Mouse (Mus musculus) lung, embryonic 16.5 days (tissue): ENCODE measurements around the gene Zbtb24. TPM values are rescaled to one million over a fixed set of nuclear protein-coding genes. Genes with fewer than 3 reads are reported as not detected.
A peak's percentile ranks its signal among the peaks of the same experiment; 100 is the strongest.
"Not testable (repeated sequence)": the region's sequence is repeated elsewhere in the genome, so short reads cannot be mapped to it uniquely, and the experiment has no call there.

Source experiments
- ATAC-seq: fragments of 200-750 bp; cut with Nextera tagmentation; 2 replicates; pipeline ENCODE4 v1.8.0; 2017; ENCODE audit warnings: low read depth, mild to moderate bottlenecking, moderate library complexity
- H3K27ac ChIP-seq: fragments of 300-500 bp; sonication (generic); 2 replicates; pipeline ENCODE4 v1.5.1; 2014; ENCODE audit warnings: mild to moderate bottlenecking, control low read depth, low read length
- H3K27me3 ChIP-seq: fragments of 300-500 bp; sonication (generic); 2 replicates; pipeline ENCODE4 v1.6.1; 2014; ENCODE audit warnings: low read depth, low read length, mixed read lengths; ENCODE audit not compliant: control insufficient read depth, insufficient read depth
- H3K36me3 ChIP-seq: fragments of 300-500 bp; sonication (generic); 2 replicates; pipeline ENCODE4 v1.6.1; 2014; ENCODE audit warnings: low read length; ENCODE audit not compliant: control insufficient read depth, insufficient read depth
- H3K4me1 ChIP-seq: fragments of 300-500 bp; sonication (generic); replicated peaks from 2 replicates; pipeline ENCODE4 v1.6.1; 2014; ENCODE audit warnings: low read length, mixed read lengths; ENCODE audit not compliant: control insufficient read depth, insufficient read depth
- H3K4me2 ChIP-seq: fragments of 300-500 bp; sonication (generic); 2 replicates; pipeline ENCODE4 v1.6.1; 2014; ENCODE audit warnings: low read depth, low read length, control low read depth
- H3K4me3 ChIP-seq: fragments of 300-500 bp; sonication (generic); 2 replicates; pipeline ENCODE4 v1.5.1; 2014; ENCODE audit warnings: mild to moderate bottlenecking, low read length, control low read depth
- H3K9ac ChIP-seq: fragments of 300-500 bp; sonication (generic); 2 replicates; pipeline ENCODE4 v1.6.1; 2014; ENCODE audit warnings: low read length, control low read depth
- H3K9me3 ChIP-seq: fragments of 300-500 bp; sonication (generic); 2 replicates; pipeline ENCODE4 v1.6.1; 2016; ENCODE audit warnings: low read length; ENCODE audit not compliant: control insufficient read depth
- WGBS: fragments of 180-500 bp; shearing (Covaris S2); extraction: QIAGEN DNeasy Blood & Tissue Kit; methylation state at CpG from one replicate; pipeline ENCODE4 v1.1.7; 2014; 5-methylcytosine and 5-hydroxymethylcytosine counted together
- polyA plus RNA-seq: library from polyadenylated mRNA; unstranded; fragments of >200 nt; fragmentation: Nextera tagmentation; extraction: Ambion mirVana; gene quantifications from 2 replicates; pipeline ENCODE4 v1.2.1, GENCODE M21; 2015

Gene Zbtb24
- polyA plus RNA-seq, 1 experiment from 2014 or later: 18.3 TPM

DNA sequence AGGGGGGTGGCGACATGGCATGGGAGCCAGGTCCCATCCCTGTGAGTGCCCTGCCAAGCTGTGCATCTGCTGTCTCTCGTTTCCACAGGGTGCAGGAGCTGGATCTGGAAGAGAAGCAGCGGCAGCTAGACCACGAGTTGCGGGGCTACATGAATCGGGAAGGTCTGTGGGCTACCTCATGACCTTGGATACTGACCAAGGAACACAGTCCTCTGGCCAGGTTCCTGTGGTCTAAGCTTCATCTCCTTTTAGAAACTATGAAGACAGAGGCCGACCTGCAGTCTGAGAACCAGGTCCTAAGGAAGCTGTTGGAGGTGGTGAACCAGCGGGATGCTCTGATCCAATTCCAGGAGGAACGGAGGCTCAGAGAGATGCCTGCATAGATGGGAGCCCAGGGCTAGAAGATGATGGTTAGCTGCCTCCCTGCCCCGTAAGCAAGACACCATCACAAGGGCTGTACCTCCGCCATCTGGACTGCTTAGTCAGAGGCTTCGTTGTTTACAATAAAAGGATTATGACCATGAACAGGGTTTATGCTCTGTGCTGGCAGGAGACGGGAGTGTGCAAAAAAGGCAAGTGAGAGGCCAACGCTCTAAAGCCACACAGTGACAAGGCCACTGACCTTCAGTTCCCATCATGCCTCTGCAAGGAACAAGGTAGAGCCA lies 36.5 kb downstream of the Zbtb24 start:
- Histone ChIP-seq H3K4me2 (no peak overlapping the region), H3K27ac (no peak overlapping the region), H3K4me1 (peaks cover 17% of the 10 kb centered on the region), H3K4me3 (no peak overlapping the region), H3K9me3 (no peaks in the 10 kb centered on the region), H3K27me3 (no peaks in the 10 kb centered on the region), H3K9ac (no peak overlapping the region), H3K36me3 (peaks cover 33% of the 10 kb centered on the region)
- WGBS: 78% methylated on average over 14 of the region's 14 CpGs
- no peak for ATAC-seq

DNA sequence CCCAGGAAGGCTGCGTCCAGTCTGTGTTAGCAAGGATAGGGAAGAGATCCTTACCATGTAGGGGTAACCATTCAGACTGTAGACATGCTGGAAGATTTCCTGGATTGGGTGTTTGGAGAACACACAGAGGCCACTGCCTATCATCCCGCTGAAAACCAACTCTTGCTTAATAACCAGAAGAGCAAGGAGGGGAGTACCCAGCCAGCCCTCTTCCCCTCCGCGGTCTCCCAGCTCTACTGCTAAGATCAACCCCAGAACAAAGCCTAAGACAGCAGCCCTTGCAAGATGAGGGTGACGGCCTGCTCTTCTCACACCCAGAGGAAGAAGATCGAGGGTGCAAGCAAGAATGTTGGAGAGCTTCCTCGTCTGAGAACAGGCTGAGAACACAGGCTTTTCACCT lies 38.7 kb downstream of the Zbtb24 start:
- Histone ChIP-seq H3K4me3 (peak overlapping the region; percentile 77), H3K9me3 (no peaks in the 10 kb centered on the region), H3K27me3 (no peaks in the 10 kb centered on the region), H3K4me2 (peak overlapping the region; percentile 100), H3K36me3 (peaks cover 25% of the 10 kb centered on the region), H3K9ac (peak overlapping the region; percentile 82), H3K4me1 (peaks cover 17% of the 10 kb centered on the region), H3K27ac (peak overlapping the region; percentile 88; the same call in 1 of the 2 replicates)
- ATAC-seq: no peak
- WGBS: 18% methylated on average over 7 of the region's 7 CpGs

DNA sequence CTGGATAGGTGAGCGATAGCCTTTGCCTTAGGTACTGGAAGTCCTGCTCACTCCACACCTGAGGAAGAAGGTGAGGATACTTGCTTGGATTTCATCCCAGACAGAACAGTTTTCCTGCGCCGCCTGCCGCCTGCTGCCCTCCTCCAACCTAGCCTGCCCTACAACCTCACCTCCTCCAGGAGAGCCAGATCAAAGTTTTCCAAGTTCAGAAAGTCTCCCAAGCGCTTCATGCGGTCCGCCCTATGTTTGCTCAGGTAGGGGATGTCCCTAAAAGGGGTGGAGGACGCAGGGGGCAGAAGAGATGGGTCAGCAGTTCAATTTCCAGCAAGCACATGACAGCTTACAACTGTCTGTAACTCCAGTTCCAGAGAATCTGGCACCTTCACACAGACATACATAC lies 39.1 kb downstream of the Zbtb24 start:
- H3K9ac ChIP-seq: peak overlapping the region; percentile 82
- H3K4me1 ChIP-seq: peaks cover 17% of the 10 kb centered on the region
- 0 out of 2 replicates have a peak, but pooled peaks have one; percentile 2 for ATAC-seq
- H3K4me3 ChIP-seq: peak overlapping the region; percentile 77
- H3K36me3 ChIP-seq: peaks cover 25% of the 10 kb centered on the region
- H3K27me3 ChIP-seq: no peaks in the 10 kb centered on the region
- H3K9me3 ChIP-seq: no peaks in the 10 kb centered on the region
- WGBS: 18% methylated on average over 8 of the region's 8 CpGs
- peak overlapping the region; percentile 88; the same call in 1 of the 2 replicates for H3K27ac ChIP-seq
- peak overlapping the region; percentile 100 for H3K4me2 ChIP-seq

DNA sequence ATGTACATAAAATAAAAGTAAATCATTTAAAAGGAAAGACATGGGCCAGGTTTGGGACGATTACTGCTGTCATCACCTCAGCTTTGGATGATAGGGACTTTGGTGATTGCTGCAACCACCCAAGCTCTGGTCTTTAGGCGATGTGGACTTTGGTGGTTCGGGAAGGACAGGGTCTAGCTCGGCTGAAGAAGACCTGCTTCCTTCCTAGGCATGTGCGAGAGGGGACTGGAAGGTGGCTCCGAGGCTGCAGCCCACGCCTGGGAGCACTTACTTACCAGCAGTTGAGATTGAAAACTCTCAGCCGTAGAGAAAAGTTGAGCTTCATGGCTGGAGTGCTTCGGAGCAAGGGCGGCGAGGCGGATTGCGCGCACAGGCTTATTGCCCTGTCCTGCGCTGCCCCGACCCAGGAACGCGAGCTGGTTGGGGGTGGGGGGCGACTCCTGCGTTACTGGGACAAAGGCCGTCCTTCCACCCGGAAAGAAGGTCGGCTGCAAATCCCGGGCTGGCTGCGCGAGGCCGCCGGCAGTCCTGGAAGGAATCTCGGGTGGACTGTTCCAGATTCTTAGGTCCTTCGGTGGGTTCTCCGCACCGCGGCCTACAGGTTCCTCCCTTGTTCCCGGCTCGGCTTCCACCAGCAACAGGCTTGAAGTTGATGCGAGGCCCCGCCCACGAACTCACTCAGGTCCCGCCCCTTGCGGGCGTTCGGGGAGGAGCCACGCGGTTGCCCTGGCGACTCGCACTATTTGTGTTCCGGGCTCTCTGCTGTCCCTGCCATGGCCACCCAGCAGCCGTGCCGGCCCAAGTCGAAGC lies 39.7 kb downstream of the Zbtb24 start, which contains the start of the genes Smpd2 and Ppil6:
Gene Smpd2 (minus strand): TSS at position 662 of the 810 bp plus-strand sequence.
Gene Ppil6 (plus strand): TSS at position 732 of the 810 bp plus-strand sequence.
- under 1% methylated on average over 50 of the region's 50 CpGs for WGBS
- peaks cover 23% of the 10 kb centered on the region for H3K36me3 ChIP-seq
- H3K9ac ChIP-seq: peak within 1 kb of the TSS; percentile 82
- peaks cover 17% of the 10 kb centered on the region for H3K4me1 ChIP-seq
- peak within 1 kb of the TSS; percentile 100 for H3K4me2 ChIP-seq
- ATAC-seq: peak; percentile 95
- peak within 1 kb of the TSS; percentile 88 for H3K27ac ChIP-seq
- H3K4me3 ChIP-seq: peak within 1 kb of the TSS; percentile 77
- H3K9me3 ChIP-seq: no peaks in the 10 kb centered on the region
- H3K27me3 ChIP-seq: no peaks in the 10 kb centered on the region

DNA sequence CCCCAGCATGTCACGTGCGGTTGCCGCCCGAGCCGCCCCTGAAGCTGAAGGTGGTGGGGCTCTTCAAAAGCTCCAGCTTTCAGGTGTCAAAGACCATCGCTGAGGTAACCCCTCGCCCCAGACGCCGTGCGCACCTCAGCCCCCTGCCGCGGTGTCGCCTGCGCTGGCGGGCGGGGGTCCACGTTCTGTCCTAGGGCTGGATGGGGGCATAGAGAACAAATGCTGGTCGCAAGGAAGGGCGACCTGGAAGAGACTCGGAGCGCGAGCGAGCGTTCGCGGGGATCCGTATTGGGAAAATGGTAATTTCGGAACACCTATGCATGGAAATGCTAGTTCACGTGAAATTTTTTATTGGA lies 40.3 kb downstream of the Zbtb24 start:
- no peak overlapping the region for H3K27ac ChIP-seq
- H3K36me3 ChIP-seq: peaks cover 19% of the 10 kb centered on the region
- H3K27me3 ChIP-seq: no peaks in the 10 kb centered on the region
- WGBS: under 1% methylated on average over 29 of the region's 29 CpGs
- no peaks in the 10 kb centered on the region for H3K9me3 ChIP-seq
- H3K9ac ChIP-seq: peak overlapping the region; percentile 82
- H3K4me2 ChIP-seq: peak overlapping the region; percentile 100
- peak overlapping the region; percentile 77 for H3K4me3 ChIP-seq
- peaks cover 17% of the 10 kb centered on the region for H3K4me1 ChIP-seq
- no peak; the same call in 1 of the 2 replicates for ATAC-seq

DNA sequence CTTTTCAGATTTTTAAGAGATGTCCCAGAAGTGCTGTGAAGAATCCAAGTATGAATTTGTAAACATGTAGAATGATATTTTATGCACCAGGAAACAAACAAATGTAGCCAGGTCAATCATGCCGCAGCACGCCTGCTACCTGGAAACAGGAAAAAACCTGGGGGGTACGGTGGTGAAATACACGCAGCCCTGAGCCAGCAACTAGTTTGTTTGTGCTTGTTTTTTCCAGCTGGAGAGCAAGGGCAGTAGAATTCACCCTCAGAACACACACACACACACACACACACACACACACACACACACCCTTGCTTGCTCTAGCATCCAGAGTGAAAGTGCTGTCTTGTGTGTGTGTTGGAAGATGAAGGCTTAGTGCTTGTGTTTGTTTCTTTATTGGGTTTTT lies 40.9 kb downstream of the Zbtb24 start:
- Histone ChIP-seq H3K9me3 (no peaks in the 10 kb centered on the region), H3K27ac (no peak overlapping the region), H3K9ac (no peak overlapping the region), H3K27me3 (no peaks in the 10 kb centered on the region), H3K36me3 (peaks cover 17% of the 10 kb centered on the region), H3K4me2 (no peak overlapping the region), H3K4me3 (no peak overlapping the region), H3K4me1 (peaks cover 17% of the 10 kb centered on the region)
- no peak for ATAC-seq
- 24% methylated on average over 4 of the region's 4 CpGs for WGBS

DNA sequence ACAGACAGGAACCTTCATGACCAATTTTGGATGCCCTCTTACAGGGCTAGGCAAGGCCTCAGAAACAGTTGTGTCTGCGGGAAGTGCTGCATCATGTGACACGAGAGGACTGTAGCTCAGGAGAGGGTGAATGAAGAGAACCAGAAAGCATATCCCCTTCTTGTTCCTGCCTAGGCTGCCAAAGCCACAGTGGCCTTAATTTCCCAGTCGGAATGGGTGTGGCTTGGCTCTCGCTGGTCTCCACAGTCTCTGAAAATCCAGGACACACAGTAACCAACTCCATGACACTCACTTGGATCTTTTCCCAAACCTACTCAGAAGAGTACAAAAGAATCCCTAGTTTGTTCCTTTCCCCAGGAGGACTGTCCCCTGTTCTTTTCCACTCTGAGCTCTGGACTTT lies 50.8 kb downstream of the Zbtb24 start:
- no peaks in the 10 kb centered on the region for H3K36me3 ChIP-seq
- no peaks in the 10 kb centered on the region for H3K27me3 ChIP-seq
- H3K9me3 ChIP-seq: no peaks in the 10 kb centered on the region
- 50% methylated on average over 4 of the region's 4 CpGs for WGBS
- H3K4me3 ChIP-seq: no peak overlapping the region
- ATAC-seq: no peak
- H3K9ac ChIP-seq: no peak overlapping the region
- no peak overlapping the region for H3K4me2 ChIP-seq
- H3K27ac ChIP-seq: no peak overlapping the region
- no peaks in the 10 kb centered on the region for H3K4me1 ChIP-seq

DNA sequence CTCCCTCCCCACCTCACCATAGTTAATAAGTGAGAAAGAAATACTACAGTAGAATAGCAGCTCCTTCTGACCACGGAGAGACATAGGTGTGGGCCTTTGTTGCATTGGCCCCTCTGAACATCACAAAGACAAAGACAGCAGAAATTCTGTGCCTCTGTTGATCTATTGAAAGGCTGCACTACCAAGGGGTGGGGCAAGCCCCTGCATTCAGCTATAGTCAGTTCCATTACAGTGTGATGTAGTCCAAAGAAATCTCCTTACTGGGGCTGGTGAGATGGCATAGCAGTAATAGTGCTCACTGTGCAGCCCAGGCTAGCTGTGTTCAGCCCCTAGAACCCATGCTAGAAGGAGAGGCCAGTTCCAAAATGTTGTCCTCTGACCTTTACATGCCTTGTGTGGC lies 54.8 kb downstream of the Zbtb24 start:
- 71% methylated on average over 1 of the region's 1 CpGs for WGBS

DNA sequence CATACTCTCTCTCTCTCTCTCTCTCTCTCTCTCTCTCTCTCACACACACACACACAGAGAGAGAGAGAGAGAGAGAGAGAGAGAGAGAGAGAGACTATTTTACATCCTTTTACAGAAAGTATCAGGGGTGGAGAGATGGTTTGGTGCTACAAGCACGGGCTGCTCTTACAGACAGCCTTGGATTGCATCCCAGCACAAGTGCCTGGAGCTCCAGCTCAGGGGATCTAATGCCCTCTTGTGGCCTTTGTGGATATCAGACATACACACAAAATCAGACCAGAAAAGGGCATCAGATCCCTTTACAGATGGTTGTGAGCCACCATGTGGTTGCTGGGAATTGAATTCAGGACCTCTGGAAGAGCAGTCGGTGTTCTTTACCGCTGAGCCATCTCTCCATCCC lies 55.3 kb downstream of the Zbtb24 start:
- 0% methylated on average over 3 of the region's 3 CpGs for WGBS
- not testable (repeated sequence) for H3K9ac ChIP-seq, H3K27me3 ChIP-seq, H3K4me1 ChIP-seq, H3K4me2 ChIP-seq, H3K9me3 ChIP-seq, H3K36me3 ChIP-seq, H3K27ac ChIP-seq, H3K4me3 ChIP-seq
- ATAC-seq: peak; percentile 62

More for the DNA sequence above, 54.8 kb downstream of the Zbtb24 start:
- no peak for ATAC-seq
- no peak overlapping the region for H3K9ac ChIP-seq
- no peaks in the 10 kb centered on the region for H3K9me3 ChIP-seq
- H3K4me3 ChIP-seq: no peak overlapping the region
- H3K27me3 ChIP-seq: no peaks in the 10 kb centered on the region
- no peak overlapping the region for H3K27ac ChIP-seq
- no peaks in the 10 kb centered on the region for H3K36me3 ChIP-seq
- H3K4me1 ChIP-seq: no peaks in the 10 kb centered on the region
- H3K4me2 ChIP-seq: no peak overlapping the region
